Mouse (Mus musculus) cerebellum, adult 2 months (tissue): ENCODE measurements at regions not wholly inside any gene's neighbourhood (a gene's known extent, or its start where the extent isn't known, plus 50 kb on each side); places are given as distances from the start of the nearest gene placed in this dataset.

Experiments
- DNase-seq, 2 experiments: peaks; one replicate each; pipeline ENCODE4 v3.0.0; 2021
- H3K27ac ChIP-seq: fragments of 200-500 bp; 2 replicates; pipeline ENCODE4 v1.5.1; 2012; ENCODE audit warnings: low read length, control low read depth, inconsistent platforms; ENCODE audit not compliant: insufficient read depth
- H3K27me3 ChIP-seq: fragments of 200-500 bp; 2 replicates; pipeline ENCODE4 v1.6.1; 2012; ENCODE audit warnings: inconsistent platforms, mild to moderate bottlenecking, low read length, moderate library complexity; ENCODE audit not compliant: control insufficient read depth, insufficient read depth
- H3K4me1 ChIP-seq: fragments of 200-500 bp; 2 replicates; pipeline ENCODE4 v1.6.1; 2011; ENCODE audit warnings: low read length; ENCODE audit not compliant: control insufficient read depth, insufficient read depth
- H3K4me3 ChIP-seq: fragments of 200-500 bp; replicated peaks from 2 replicates; pipeline ENCODE3; 2011; ENCODE audit warnings: mild to moderate bottlenecking, low read depth, low read length, control low read depth; ENCODE audit not compliant: insufficient read depth
- CTCF ChIP-seq: fragments of 200-500 bp; IDR thresholded peaks from 2 replicates; pipeline ENCODE4 v1.5.1; 2011; ENCODE audit warnings: low read depth, mild to moderate bottlenecking, control low read depth, low read length, moderate library complexity, borderline replicate concordance; ENCODE audit not compliant: insufficient read depth
- POLR2A ChIP-seq: fragments of 200-500 bp; IDR thresholded peaks from 2 replicates; pipeline ENCODE4 v1.6.1; 2011; ENCODE audit warnings: low read length, control low read depth, borderline replicate concordance; ENCODE audit not compliant: insufficient read depth
- WGBS: fragments of 180-500 bp; shearing (Covaris S2); methylation state at CpG from one replicate; pipeline ENCODE4 v1.1.7; 2018; 5-methylcytosine and 5-hydroxymethylcytosine counted together

DNA sequence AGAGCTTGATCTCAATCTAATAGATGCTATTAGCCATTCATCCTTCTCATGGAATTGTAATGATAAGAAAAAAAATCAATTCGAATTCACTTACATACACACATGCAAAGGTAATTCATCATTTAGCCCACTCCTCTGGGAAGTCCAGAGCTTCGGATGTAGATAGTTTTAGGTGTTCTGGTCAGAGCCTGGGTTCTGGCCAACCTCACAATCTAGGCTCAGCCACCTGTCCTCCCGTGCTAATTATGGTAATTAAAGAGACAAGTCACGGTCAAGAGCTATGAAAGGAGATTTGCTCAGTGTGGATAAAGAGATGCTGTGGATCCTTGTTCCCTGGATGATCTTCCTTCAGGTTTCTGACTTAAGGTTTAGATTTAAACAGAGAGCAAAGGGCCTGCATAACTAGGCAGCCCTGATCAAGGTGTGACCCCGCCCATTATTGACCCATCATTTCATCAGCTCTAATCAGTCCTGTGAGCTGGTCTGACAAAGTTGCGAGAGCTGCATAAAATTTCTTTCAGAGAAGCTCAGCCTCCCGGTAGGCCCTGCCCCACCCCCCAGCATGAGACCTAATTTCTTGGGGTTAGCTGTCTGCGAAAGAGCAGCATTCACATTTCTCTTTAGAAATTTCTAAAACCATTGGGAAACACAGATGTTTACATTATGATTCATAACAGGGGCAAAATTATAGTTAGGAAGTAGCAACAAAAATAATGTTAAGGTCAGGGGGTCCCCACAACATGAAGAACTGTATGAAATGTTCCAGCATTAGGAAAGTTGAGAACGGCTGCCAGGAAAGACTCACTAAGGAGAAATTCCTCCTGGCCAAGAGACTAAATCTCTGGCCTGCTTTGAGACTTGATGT lies 98.3 kb upstream of the Slc25a26 start:
- peak; percentile 31 to 69 for DNase-seq
- peaks cover 7% of the 10 kb centered on the region; the same call in 1 of the 2 replicates for H3K4me1 ChIP-seq
- TF ChIP-seq POLR2A (no peak), CTCF (no peak)
- H3K27me3 ChIP-seq, result no peaks in the 10 kb centered on the region
- no peak overlapping the region for H3K4me3 ChIP-seq
- 52% methylated on average over 9 of the region's 9 CpGs for WGBS
- no peak overlapping the region for H3K27ac ChIP-seq

DNA sequence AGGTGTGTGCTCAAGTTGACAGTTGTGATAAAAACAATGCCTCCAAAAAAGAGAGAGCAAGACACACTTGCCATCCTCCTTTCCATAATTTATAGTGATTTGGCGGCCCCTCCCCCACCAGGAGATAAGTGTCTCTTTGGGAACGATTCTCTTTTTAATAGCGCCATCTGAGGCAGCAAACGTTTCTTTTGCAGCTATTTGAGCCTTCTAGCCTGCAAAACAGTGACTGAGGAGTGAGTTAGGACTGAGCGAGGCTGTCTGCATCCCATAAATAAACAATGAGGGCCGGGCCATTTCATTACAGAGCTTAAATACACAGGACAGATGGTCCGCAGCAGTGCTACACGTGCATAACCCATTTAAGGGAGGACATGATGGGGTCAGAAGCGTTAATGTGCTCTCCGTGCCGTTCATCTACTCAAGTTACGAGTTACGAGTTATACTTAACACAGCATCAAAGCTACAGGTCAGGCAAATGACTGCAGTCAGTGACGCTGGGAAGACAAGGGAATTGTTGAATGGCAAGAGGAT lies 99.0 kb upstream of the Slc25a26 start:
- H3K27ac ChIP-seq, result no peak overlapping the region
- H3K4me1 ChIP-seq, result peaks cover 7% of the 10 kb centered on the region; the same call in 1 of the 2 replicates
- WGBS, result 23% methylated on average over 14 of the region's 14 CpGs
- H3K4me3 ChIP-seq, result no peak overlapping the region
- peak; percentile 63 to 64 for DNase-seq
- H3K27me3 ChIP-seq, result no peaks in the 10 kb centered on the region
- no peak for TF ChIP-seq POLR2A
- no peak for TF ChIP-seq CTCF

DNA sequence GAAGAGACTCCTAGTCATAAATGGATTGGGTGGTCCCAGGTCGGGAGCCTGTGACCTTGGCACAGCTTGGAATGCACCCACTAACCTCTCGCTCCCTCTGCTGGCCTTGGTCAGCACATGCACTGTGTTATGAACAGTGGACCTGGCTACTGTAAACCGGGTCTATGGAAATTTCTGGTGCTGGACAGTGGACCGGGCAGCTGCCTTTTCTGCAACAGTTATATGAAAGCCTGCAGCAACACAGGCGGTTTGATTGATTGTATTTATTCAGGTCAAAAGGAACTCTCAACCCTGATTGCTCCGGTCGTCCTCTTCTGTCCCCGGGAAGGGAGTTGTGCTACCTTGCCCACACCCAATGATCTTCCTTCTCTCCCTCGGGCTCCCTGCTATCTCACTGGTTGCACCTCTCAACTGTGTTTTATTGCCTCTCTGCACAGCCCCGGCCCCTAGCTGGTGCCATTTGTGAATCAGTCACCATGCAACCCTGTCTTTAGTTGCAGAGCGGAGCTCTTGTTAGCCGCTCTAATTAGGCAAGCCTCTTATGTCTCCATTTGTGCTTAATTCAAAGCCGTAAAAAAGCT lies 99.6 kb upstream of the Slc25a26 start:
- H3K4me3 ChIP-seq, result no peak overlapping the region
- H3K27ac ChIP-seq, result no peak overlapping the region
- no peaks in the 10 kb centered on the region; the same call in 1 of the 2 replicates for H3K27me3 ChIP-seq
- H3K4me1 ChIP-seq, result peaks cover 7% of the 10 kb centered on the region; the same call in 1 of the 2 replicates
- peak; percentile 52 to 61 for DNase-seq
- WGBS, result 48% methylated on average over 13 of the region's 13 CpGs
- TF ChIP-seq POLR2A (no peak), CTCF (peak; percentile 73)

DNA sequence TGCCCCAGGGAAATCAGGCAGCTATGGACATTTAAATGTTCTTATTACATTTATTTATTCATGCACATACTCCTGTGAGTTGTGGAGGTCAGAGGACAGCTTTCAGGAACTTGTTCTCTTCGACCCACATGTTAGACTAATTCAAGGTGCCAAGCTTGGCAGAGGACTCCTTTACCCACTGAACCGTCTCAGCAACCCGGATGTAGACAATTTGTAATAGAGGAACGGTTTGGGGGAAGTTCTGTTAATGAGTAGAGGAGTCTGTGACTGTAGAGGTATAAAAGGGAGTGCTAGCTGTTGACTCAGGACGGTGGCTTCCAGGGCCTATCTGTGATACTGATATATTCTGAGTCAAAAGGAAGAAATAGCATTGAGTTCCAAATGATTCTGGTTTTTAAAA lies 107.4 kb upstream of the Magi1 start:
- Histone ChIP-seq H3K27ac (no peak overlapping the region), H3K27me3 (no peaks in the 10 kb centered on the region; the same call in 1 of the 2 replicates), H3K4me1 (no peaks in the 10 kb centered on the region), H3K4me3 (no peak overlapping the region)
- no peak for TF ChIP-seq CTCF
- TF ChIP-seq POLR2A, result no peak
- no peak for DNase-seq
- WGBS, result 40% methylated on average over 5 of the region's 5 CpGs

DNA sequence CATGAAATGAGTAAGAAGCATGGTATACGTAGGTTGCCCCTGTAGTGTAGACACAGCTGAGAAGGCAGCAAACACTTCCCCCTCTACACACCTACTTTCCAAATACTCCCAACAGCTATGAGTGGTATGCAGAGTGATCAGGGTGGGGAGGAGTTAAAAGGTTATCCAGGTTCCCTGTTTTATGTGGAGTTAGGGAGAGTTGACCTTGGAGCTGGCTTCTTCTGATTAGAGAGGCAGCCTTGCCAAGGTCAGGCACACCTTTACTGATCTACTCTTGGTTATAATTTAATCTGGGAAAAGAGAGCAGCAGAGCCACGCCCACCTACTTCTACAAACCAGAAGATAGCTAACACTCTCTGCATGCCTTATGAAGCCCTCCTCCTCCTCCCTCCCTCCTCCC lies 106.7 kb upstream of the Magi1 start:
- no peaks in the 10 kb centered on the region for H3K4me1 ChIP-seq
- DNase-seq, result no peak
- WGBS, result 88% methylated on average over 2 of the region's 2 CpGs
- no peak for TF ChIP-seq CTCF
- no peak for TF ChIP-seq POLR2A
- H3K4me3 ChIP-seq, result no peak overlapping the region
- no peaks in the 10 kb centered on the region for H3K27me3 ChIP-seq
- no peak overlapping the region for H3K27ac ChIP-seq

DNA sequence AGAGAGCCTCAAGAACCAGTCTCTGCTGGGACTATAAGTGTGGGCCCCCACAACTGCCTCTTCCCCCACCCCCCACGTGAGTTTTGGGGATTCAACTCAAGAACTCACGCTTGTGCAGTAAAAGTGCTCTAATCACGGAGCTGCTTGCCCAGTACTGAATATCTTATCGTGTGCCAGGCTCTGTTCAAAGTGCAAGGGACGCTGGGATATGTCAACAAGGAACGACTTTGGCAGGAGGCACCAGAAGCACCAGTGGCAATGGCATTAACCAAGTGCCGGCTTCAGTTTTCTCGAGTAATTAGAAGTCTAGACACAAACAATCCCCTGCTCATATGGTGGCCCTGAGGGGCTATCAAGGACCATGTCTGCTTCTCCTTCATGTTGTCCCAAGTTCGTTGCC lies 106.0 kb upstream of the Magi1 start:
- WGBS, result 46% methylated on average over 9 of the region's 9 CpGs
- H3K4me3 ChIP-seq, result no peak overlapping the region

DNA sequence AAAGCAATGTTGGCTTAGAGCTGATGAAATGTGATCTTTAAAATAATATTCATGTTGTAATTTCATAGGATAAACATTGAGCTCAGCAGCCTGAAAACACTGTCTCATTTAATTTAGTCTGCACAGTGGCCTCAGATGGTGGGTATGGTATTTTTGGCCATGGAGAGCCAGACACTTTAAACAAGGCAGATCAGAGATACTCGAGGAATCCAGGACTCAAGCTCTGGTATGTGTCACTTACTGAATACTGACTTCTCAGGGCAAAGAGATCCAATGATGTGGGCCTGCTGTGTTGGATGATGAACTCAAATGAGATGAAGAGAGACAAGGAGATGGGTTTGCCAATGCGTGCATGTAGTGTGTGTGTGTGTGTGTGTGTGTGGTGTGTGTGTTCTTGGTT lies 103.9 kb upstream of the Magi1 start:
- Histone ChIP-seq H3K4me3 (no peak overlapping the region), H3K4me1 (no peaks in the 10 kb centered on the region), H3K27ac (no peak overlapping the region), H3K27me3 (no peaks in the 10 kb centered on the region)
- no peak for TF ChIP-seq POLR2A
- TF ChIP-seq CTCF, result no peak
- WGBS, result 71% methylated on average over 2 of the region's 2 CpGs
- DNase-seq, result no peak

More for the DNA sequence above, 106.0 kb upstream of the Magi1 start:
- no peak overlapping the region for H3K27ac ChIP-seq
- DNase-seq, result no peak
- TF ChIP-seq POLR2A (no peak), CTCF (no peak)
- H3K27me3 ChIP-seq, result no peaks in the 10 kb centered on the region
- H3K4me1 ChIP-seq, result no peaks in the 10 kb centered on the region
